Mouse (Mus musculus) bone marrow macrophage, adult 2 months (primary cell): ENCODE measurements at regions not wholly inside any gene's neighbourhood (a gene's known extent, or its start where the extent isn't known, plus 50 kb on each side); places are given as distances from the start of the nearest gene placed in this dataset.

Source experiments
- CTCF ChIP-seq: IDR thresholded peaks from 2 replicates; pipeline ENCODE4 v1.5.1; 2012; ENCODE audit warnings: low read depth, mild to moderate bottlenecking, low read length, moderate library complexity
- POLR2A ChIP-seq: IDR thresholded peaks from 2 replicates; pipeline ENCODE4 v1.6.1; 2012; ENCODE audit warnings: mild to moderate bottlenecking, low read depth, low read length, borderline replicate concordance

GRCm38 (mm10) chr2:131702146-131702545 lies 140.1 kb upstream of the Adra1d start:
- TF ChIP-seq POLR2A (no peak), CTCF (no peak)
